8 mouse cellular contexts compared by ENCODE assay signal in the genomic region with DNA sequence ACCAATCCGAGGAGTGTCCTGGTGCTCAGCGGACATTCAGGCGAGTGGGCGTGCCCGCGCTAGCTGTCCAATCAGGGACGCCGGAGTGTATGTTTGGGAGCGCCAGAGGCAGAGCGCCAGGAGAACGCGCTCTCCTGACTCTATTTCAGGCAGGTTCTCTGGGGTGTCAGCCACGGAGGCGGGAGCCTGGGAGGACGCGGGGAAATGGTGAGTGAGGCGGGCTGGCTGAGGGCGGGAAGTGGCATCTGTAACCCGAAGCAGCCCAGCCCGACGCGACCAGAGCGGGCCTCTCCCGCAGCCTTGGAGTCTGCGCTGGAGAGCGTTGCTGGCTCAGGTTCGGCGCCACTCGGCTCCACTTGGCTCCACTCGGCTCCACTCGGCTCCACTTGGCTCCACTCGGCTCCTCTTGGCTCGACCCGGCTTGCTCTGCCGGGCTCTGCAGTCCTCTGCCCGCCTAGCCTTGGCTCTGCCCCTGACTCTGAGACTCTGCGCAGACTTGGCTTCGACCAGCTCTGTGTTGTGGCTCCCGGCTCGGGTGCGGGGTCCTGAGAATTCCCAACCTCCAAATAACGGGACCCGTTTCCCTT. TPM values are rescaled to one million over a fixed set of nuclear protein-coding genes. Genes with fewer than 3 reads are reported as not detected.
A peak's percentile ranks its signal among the peaks of the same experiment; 100 is the strongest.
DNase-seq lines count a peak whose midpoint lies in the region; ATAC-seq lines count a peak whose summit lies in the region.

A gene (plus strand): TSS at position 66 of the 587 bp plus-strand sequence.

- ATAC-seq in liver, embryonic 11.5 days (replicated peaks; ENCODE audit: low FRiP score) = no peak
- ATAC-seq in neural tube, embryonic 12.5 days (ENCODE audit: low FRiP score, low read depth) = peak; percentile 82

- H3K4me2 ChIP-seq in liver, embryonic 11.5 days = peak within 1 kb of the TSS; percentile 61
- peak within 1 kb of the TSS; percentile 80 for H3K4me2 ChIP-seq in neural tube, embryonic 12.5 days (replicated peaks)

- H3K4me3 ChIP-seq in liver, embryonic 11.5 days (ENCODE audit: low read depth, low read length) = peak within 1 kb of the TSS; percentile 40
- peak within 1 kb of the TSS; percentile 41 for H3K4me3 ChIP-seq in neural tube, embryonic 12.5 days

- H3K9me3 ChIP-seq in liver, embryonic 11.5 days (ENCODE audit: control insufficient read depth, low read length) = peaks cover 8% of the 10 kb centered on the region
- no peaks in the 10 kb centered on the region for H3K9me3 ChIP-seq in neural tube, embryonic 12.5 days

- WGBS in liver, embryonic 11.5 days = 17% methylated on average over 43 of the region's 43 CpGs
- WGBS in neural tube, embryonic 12.5 days = 11% methylated on average over 43 of the region's 43 CpGs

- H3K27ac ChIP-seq in liver, embryonic 11.5 days (ENCODE audit: low read depth, low read length) = no peak within 1 kb of the TSS
- no peak within 1 kb of the TSS for H3K27ac ChIP-seq in neural tube, embryonic 12.5 days

- no peaks in the 10 kb centered on the region for H3K4me1 ChIP-seq in liver, embryonic 11.5 days (replicated peaks; ENCODE audit: control insufficient read depth, insufficient read depth, low read length)
- H3K4me1 ChIP-seq in neural tube, embryonic 12.5 days = peaks cover 2% of the 10 kb centered on the region; the same call in 1 of the 2 replicates

- H3K36me3 ChIP-seq in liver, embryonic 11.5 days (ENCODE audit: control insufficient read depth, insufficient read depth, low read length) = no peaks in the 10 kb centered on the region
- no peaks in the 10 kb centered on the region for H3K36me3 ChIP-seq in neural tube, embryonic 12.5 days

- peaks cover 14% of the 10 kb centered on the region for H3K27me3 ChIP-seq in liver, embryonic 11.5 days (replicated peaks; ENCODE audit: control insufficient read depth, insufficient read depth, low read length)
- H3K27me3 ChIP-seq in neural tube, embryonic 12.5 days (replicated peaks) = 0 out of 2 replicates have a peak, but pooled peaks cover 13% of the 10 kb centered on the region

- peak; percentile 56 for DNase-seq in gastrocnemius, postnatal 10 days
- no peak for DNase-seq in gastrocnemius, adult 18-20 months (ENCODE audit: low spot score)
- DNase-seq in embryo, embryonic 10.5 days (ENCODE audit: low spot score) = peak; percentile 71
- DNase-seq in heart, adult 18-20 months = peak; percentile 24 to 42
- peak; percentile 9 for DNase-seq in kidney, adult 11 months
- DNase-seq in liver, embryonic 11.5 days (ENCODE audit: low spot score) = no peak
- peak; percentile 68 for DNase-seq in urinary bladder, postnatal 14 days (ENCODE audit: low spot score)

- no peak within 1 kb of the TSS for H3K9ac ChIP-seq in liver, embryonic 11.5 days (ENCODE audit: low read depth, low read length)
- peak within 1 kb of the TSS; percentile 47; the same call in 1 of the 2 replicates for H3K9ac ChIP-seq in neural tube, embryonic 12.5 days

RNA-seq across cellular contexts. Expression of the gene that starts here (rescaled TPM):
- under 1 TPM in 1 of 2 experiments, not detected in 1; 0.29 TPM for total RNA-seq in gastrocnemius, postnatal 10 days (2021)
- not detected for total RNA-seq in gastrocnemius, adult 18-20 months (2021)
- under 1 TPM; 0.13 to 0.15 TPM for total RNA-seq in heart, adult 18-20 months (2021)
- polyA plus RNA-seq in liver, embryonic 11.5 days (2014; fragmentation: Nextera tagmentation; extraction: Ambion mirVana) = 0.13 and 0.15 TPM in 2 replicates
- polyA plus RNA-seq in neural tube, embryonic 12.5 days (2016; fragmentation: Nextera tagmentation; extraction: Ambion mirVana) = 0.13 and 0.33 TPM in 2 replicates

Comparison
In these comparisons a context has a peak if more than half of its experiments do, and no peak if none do; other contexts are left out.
1. Peak in DNase-seq in gastrocnemius, postnatal 10 days; RNA of the gene not detected or under 1 TPM.
2. Peak in DNase-seq in heart, adult 18-20 months; RNA of the gene not detected or under 1 TPM.
3. Peak in ATAC-seq, H3K4me3 ChIP-seq, H3K9ac ChIP-seq and H3K4me2 ChIP-seq in neural tube, embryonic 12.5 days; RNA of the gene not detected or under 1 TPM.
4. DNase-seq: peak in embryo, embryonic 10.5 days (single experiment), kidney, adult 11 months (single experiment) and urinary bladder, postnatal 14 days (single experiment); none in gastrocnemius, adult 18-20 months (single experiment) and liver, embryonic 11.5 days (single experiment).